Mouse (Mus musculus): Measurements from ENCODE around the gene Shpk. TPM values are rescaled to one million over a fixed set of nuclear protein-coding genes. Genes with fewer than 3 reads are reported as not detected.

Gene Shpk
- polyA plus RNA-seq, 1 experiment from 2014 or later = 3.5 TPM

DNA sequence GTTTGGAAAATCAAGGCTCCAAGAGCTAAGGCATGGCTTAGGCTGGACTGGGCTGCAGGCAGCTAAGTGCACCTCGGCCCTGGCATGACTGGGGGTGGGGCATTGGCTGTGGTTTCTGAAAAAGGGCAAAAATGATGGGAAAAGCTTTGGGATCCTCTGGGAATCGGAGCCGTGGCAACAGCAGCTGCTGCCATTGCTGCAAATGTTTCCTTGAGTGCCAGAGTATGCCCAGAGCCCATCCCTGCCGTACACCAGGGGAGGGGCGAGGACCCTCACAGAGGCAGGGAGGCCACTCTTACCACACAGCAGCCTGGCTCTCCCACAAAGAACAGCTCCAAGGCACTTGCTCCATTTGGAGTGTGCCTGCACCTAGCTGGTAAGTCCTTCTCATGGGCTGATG, 34.7 kb downstream of the Shpk start, which contains the start of gene Trpv1:
Trpv1 (plus strand) TSS at position 301 of the 400 bp plus-strand sequence.
- H3K27me3 ChIP-seq = no peaks in the 10 kb centered on the region
- no peaks in the 10 kb centered on the region for H3K4me1 ChIP-seq (replicated peaks)
- H3K9me3 ChIP-seq = no peaks in the 10 kb centered on the region
- no peak for ATAC-seq (ENCODE audit: low read depth)
- H3K4me3 ChIP-seq = no peak within 1 kb of the TSS
- no peak within 1 kb of the TSS for H3K9ac ChIP-seq
- no peak within 1 kb of the TSS for H3K4me2 ChIP-seq
- WGBS = 74% methylated on average over 5 of the region's 5 CpGs
- no peak within 1 kb of the TSS for H3K27ac ChIP-seq (replicated peaks)
- no peaks in the 10 kb centered on the region for H3K36me3 ChIP-seq

DNA sequence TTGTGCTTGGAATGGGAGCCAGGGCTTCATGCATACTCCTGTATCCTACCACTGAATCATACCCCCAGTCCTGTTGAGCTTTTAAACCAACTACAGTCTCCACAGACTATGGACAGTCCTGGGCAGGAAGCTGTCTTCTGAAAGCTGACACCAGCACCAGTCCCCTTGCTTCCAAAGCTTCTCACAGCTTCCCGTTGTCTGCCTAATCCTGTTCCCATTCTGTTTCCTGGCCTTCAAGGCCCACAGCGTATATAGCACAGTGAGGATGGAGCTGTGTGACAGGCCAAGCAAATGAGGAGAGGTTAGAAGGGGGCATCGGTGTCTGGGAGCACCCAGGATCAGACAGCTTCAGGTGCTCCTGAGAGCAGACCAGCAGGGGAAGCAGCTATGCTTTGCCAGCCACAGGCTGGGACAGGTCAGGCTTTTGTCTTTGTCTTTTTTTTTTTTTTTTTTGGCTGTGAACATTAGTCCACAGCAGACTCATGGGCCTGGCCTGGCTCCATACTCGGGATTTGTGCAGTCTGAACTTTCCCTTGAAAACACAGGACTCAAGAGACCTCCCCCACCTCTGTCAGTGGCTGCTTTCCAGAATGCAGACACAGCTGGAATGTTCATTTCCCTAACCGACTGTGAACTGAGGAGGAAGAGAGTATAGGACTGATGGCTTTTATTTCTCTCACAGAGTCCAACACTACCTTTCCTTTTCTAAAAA, 36.9 kb downstream of the Shpk start:
- Histone ChIP-seq H3K27ac (replicated peaks) (peak overlapping the region; percentile 56; the same call in 1 of the 2 replicates), H3K4me3 (no peak overlapping the region), H3K4me2 (no peak overlapping the region), H3K4me1 (replicated peaks) (no peaks in the 10 kb centered on the region), H3K36me3 (no peaks in the 10 kb centered on the region), H3K9ac (no peak overlapping the region), H3K27me3 (no peaks in the 10 kb centered on the region), H3K9me3 (no peaks in the 10 kb centered on the region)
- ATAC-seq (ENCODE audit: low read depth) = no peak
- WGBS = 47% methylated on average over 5 of the region's 5 CpGs

DNA sequence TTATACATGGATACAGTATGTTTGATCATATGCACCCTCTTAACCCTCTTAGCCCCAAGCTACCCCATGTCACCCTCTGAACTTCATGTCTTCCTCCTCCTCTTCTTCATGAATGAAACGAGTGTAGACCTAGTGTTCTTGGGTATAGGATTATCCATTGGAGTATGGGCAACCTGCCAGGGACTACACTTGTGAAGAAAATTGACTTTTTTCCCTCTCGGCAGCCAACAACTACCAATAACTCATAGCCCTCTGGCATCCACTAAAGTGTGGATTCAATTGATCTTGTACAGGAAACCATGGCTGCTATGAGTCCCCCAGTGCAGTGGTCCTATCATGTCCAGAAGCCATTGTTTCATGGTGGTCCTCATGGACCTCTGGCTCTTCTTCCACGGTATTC, 37.5 kb downstream of the Shpk start:
- Histone ChIP-seq H3K9ac (no peak overlapping the region), H3K36me3 (no peaks in the 10 kb centered on the region), H3K4me1 (replicated peaks) (no peaks in the 10 kb centered on the region), H3K4me2 (no peak overlapping the region), H3K27me3 (no peaks in the 10 kb centered on the region), H3K9me3 (no peaks in the 10 kb centered on the region), H3K27ac (replicated peaks) (no peak overlapping the region), H3K4me3 (no peak overlapping the region)
- WGBS = 71% methylated on average over 3 of the region's 3 CpGs
- ATAC-seq (ENCODE audit: low read depth) = no peak

DNA sequence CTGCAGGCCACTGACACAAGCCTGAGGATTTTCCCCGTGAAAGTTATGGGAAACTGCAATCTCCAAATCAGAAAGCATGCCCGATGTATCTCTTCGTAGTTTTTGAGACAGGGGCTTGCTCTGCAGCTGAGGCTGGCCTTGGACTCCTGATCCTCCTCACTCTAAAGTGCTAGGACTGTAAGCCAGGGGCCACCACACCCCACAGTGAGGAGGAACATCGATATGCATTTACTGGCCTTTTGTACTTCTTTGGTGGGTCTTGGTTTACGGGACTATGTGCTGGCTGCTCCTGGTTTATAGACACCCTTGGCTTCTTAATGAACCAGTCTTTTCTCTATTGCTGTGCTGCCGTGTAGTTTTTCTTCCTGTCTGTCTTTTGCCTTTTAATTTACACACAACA, 42.9 kb downstream of the Shpk start:
- Histone ChIP-seq H3K36me3 (no peaks in the 10 kb centered on the region), H3K4me1 (replicated peaks) (no peaks in the 10 kb centered on the region), H3K27me3 (no peaks in the 10 kb centered on the region), H3K4me2 (no peak overlapping the region), H3K9me3 (no peaks in the 10 kb centered on the region), H3K9ac (no peak overlapping the region), H3K27ac (replicated peaks) (no peak overlapping the region), H3K4me3 (no peak overlapping the region)
- WGBS = 75% methylated on average over 6 of the region's 6 CpGs
- ATAC-seq (ENCODE audit: low read depth) = no peak

DNA sequence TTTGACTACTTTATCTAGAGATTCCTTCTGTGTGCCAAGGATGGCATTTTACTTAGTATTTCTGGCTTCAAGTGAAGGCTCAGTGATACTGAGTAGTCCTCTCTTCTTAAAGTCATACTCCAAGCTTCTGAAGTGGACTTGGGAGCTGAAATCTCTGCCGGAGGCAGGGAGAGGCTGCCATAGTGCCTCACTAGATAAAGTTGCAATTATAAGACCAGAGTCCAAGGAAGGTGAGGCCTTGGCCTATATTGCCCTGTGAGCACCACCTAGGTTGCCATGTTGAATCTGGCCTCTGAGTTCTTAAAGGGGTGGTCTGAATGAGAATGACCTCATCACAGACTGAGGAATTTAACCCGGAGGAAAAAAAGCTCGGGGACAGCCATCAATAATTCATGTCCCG, 43.5 kb downstream of the Shpk start:
- Histone ChIP-seq H3K4me2 (no peak overlapping the region), H3K9ac (no peak overlapping the region), H3K27me3 (no peaks in the 10 kb centered on the region), H3K36me3 (no peaks in the 10 kb centered on the region), H3K27ac (replicated peaks) (no peak overlapping the region), H3K9me3 (no peaks in the 10 kb centered on the region), H3K4me1 (replicated peaks) (no peaks in the 10 kb centered on the region), H3K4me3 (no peak overlapping the region)
- 78% methylated on average over 4 of the region's 4 CpGs for WGBS
- ATAC-seq (ENCODE audit: low read depth) = no peak

DNA sequence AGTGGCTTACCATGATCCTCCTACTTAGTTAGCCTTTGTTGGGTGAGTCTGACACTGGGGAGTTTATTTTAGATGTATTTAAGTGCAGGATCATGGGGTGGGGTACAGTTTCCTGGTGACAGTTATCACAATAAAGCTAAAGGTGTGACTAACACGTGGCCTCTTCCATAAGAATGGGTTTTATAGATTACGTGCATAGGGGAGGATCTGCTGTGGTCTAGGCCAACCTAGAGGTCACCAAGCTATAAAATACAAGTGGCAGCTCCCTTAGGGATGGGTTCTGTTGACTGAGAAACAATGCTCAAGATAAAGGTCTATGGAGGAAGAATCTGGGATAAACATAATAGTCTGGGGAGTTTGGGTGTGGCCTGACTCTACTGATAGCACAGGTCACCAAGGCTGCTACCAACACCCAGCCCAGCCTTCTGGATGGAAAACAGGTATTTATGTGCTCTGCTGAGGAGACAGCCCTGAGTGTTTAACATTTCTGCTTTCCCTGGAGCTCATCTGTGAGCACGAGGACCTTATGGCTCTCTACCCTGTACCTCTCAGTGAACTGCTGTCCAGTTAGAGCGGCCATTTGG, 58.2 kb downstream of the Shpk start:
- H3K27me3 ChIP-seq = no peaks in the 10 kb centered on the region
- H3K9ac ChIP-seq = no peak overlapping the region
- H3K4me1 ChIP-seq (replicated peaks) = no peaks in the 10 kb centered on the region
- no peak overlapping the region for H3K4me2 ChIP-seq
- no peak for ATAC-seq (ENCODE audit: low read depth)
- H3K27ac ChIP-seq (replicated peaks) = no peak overlapping the region
- H3K9me3 ChIP-seq = no peaks in the 10 kb centered on the region
- WGBS = 79% methylated on average over 4 of the region's 4 CpGs
- H3K4me3 ChIP-seq = no peak overlapping the region
- H3K36me3 ChIP-seq = no peaks in the 10 kb centered on the region

DNA sequence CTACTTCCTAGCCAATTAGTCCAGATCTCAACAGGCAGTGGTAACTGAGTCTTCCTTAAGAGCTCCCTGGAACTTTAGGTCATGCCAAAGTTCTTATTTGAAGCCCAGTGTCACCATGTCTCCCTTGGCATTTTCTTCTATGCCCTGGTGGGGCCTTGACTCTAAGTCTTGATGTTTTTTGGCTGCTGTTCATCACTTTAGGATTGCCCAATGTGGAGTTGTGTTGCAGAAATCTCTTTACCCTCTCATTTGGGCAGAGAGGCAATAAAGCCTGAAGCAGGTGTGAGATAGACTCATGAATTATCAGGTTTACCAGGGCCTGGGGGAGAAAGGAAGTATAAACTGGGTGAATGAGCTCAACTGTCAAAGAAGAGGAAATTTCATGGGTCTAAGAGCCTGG, 59.4 kb downstream of the Shpk start:
- no peak overlapping the region for H3K4me2 ChIP-seq
- H3K27me3 ChIP-seq = no peaks in the 10 kb centered on the region
- no peak overlapping the region for H3K4me3 ChIP-seq
- no peak overlapping the region for H3K27ac ChIP-seq (replicated peaks)
- H3K36me3 ChIP-seq = no peaks in the 10 kb centered on the region
- no peak overlapping the region for H3K9ac ChIP-seq
- no peaks in the 10 kb centered on the region for H3K4me1 ChIP-seq (replicated peaks)
- no peak for ATAC-seq (ENCODE audit: low read depth)
- H3K9me3 ChIP-seq = no peaks in the 10 kb centered on the region

DNA sequence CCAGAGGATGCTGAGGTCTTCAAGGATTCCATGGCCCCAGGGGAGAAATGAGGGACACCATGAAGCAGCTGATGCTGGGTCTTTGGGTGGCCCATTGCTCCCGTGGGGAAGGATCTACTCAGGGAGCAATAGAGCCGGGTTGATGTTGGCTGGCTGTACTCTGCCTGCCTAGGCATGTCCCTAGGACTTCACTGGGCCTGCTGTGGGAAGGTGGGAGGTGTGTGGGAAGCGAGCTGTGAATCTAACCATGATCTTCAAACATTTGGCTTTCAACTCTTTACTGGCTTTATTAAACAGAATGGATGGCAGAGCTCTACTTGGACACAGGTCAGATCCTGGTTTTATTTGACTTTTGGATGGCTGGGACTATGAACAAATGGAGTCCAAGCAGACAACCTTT, 61.2 kb downstream of the Shpk start:
- WGBS = 78% methylated on average over 3 of the region's 3 CpGs
- no peak overlapping the region for H3K9ac ChIP-seq
- H3K36me3 ChIP-seq = no peaks in the 10 kb centered on the region
- H3K4me2 ChIP-seq = no peak overlapping the region
- H3K4me3 ChIP-seq = no peak overlapping the region
- H3K27me3 ChIP-seq = no peaks in the 10 kb centered on the region
- no peaks in the 10 kb centered on the region for H3K9me3 ChIP-seq
- H3K4me1 ChIP-seq (replicated peaks) = no peaks in the 10 kb centered on the region
- no peak overlapping the region for H3K27ac ChIP-seq (replicated peaks)
- no peak for ATAC-seq (ENCODE audit: low read depth)

DNA sequence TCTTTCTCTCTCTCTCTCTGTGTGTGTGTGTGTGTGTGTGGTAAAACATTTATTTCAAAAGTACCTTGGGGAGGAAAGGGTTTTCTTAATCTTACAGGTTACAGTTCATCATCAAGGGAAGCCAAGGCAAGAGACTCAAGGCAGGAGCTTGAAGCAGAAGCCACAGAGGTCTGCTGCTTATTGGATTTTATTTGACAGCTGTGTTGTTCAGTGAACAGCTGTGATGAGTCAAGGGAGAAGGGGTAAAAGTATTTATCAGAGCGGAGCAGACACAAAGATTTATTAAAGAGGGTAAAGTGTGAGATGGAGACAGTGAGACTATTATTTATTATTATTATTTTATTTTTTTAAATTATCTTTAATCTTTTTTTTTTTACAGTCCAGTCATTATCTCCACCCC, 62.1 kb downstream of the Shpk start:
- Histone ChIP-seq H3K9me3 (no peaks in the 10 kb centered on the region), H3K9ac (no peak overlapping the region), H3K4me1 (replicated peaks) (no peaks in the 10 kb centered on the region), H3K4me3 (no peak overlapping the region), H3K27me3 (no peaks in the 10 kb centered on the region), H3K27ac (replicated peaks) (no peak overlapping the region), H3K4me2 (no peak overlapping the region), H3K36me3 (no peaks in the 10 kb centered on the region)
- 79% methylated on average over 1 of the region's 1 CpGs for WGBS
- no peak for ATAC-seq (ENCODE audit: low read depth)

DNA sequence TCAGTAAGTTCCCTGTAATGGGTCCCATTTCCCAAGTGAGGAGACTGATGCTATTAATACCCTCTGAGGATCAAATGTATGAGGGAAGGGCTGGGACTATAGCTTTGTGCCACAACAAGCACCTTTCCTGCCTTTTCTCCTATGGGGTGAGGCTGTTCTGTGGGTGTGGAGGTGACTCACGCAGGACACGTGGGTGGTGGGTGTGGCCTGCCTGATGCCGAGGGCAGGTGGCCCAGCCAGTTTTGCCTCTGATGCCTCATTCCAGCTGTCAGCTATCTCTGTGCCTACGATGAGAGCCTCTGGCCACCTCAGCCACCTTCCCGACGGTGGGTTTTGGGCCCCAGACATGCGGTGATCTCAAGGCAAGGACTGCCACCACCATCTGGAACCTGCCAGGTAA, 68.0 kb downstream of the Shpk start, which contains the start of gene Trpv3:
Trpv3 (plus strand) TSS at position 122 of the 400 bp plus-strand sequence.
- Histone ChIP-seq H3K4me1 (replicated peaks) (no peaks in the 10 kb centered on the region), H3K9me3 (no peaks in the 10 kb centered on the region), H3K27ac (replicated peaks) (no peak within 1 kb of the TSS), H3K36me3 (no peaks in the 10 kb centered on the region), H3K4me2 (no peak within 1 kb of the TSS), H3K27me3 (no peaks in the 10 kb centered on the region), H3K9ac (no peak within 1 kb of the TSS), H3K4me3 (no peak within 1 kb of the TSS)
- 92% methylated on average over 7 of the region's 7 CpGs for WGBS
- ATAC-seq (ENCODE audit: low read depth) = no peak

Other genes starting within 250 kb of the Shpk start
- gene Atp2a3, start 238.3 kb upstream of the Shpk start, polyA plus RNA-seq (2015; fragmentation: Nextera tagmentation; extraction: Ambion mirVana) = 0.80 and 1.3 TPM in 2 replicates
- gene P2rx1, start 200.4 kb upstream of the Shpk start, polyA plus RNA-seq (2015; fragmentation: Nextera tagmentation; extraction: Ambion mirVana) = 0.38 and 0.96 TPM in 2 replicates
- 18.7 and 20.9 TPM in 2 replicates for gene Camkk1, start 180.5 kb upstream of the Shpk start, polyA plus RNA-seq (2015; fragmentation: Nextera tagmentation; extraction: Ambion mirVana)
- 11.6 and 14.1 TPM in 2 replicates for gene Ncbp3, start 151.7 kb upstream of the Shpk start, polyA plus RNA-seq (2015; fragmentation: Nextera tagmentation; extraction: Ambion mirVana)
- gene Itgae, start 108.9 kb upstream of the Shpk start, polyA plus RNA-seq (2015; fragmentation: Nextera tagmentation; extraction: Ambion mirVana) = 0.14 and 0.17 TPM in 2 replicates
- 2.9 and 4.8 TPM in 2 replicates for gene Haspin, start 61.2 kb upstream of the Shpk start, polyA plus RNA-seq (2015; fragmentation: Nextera tagmentation; extraction: Ambion mirVana)
- gene P2rx5, start 39.0 kb upstream of the Shpk start, polyA plus RNA-seq (2015; fragmentation: Nextera tagmentation; extraction: Ambion mirVana) = 0.45 and 0.63 TPM in 2 replicates
- 130 and 132 TPM in 2 replicates for gene Emc6, start 22.4 kb upstream of the Shpk start, polyA plus RNA-seq (2015; fragmentation: Nextera tagmentation; extraction: Ambion mirVana)
- gene Tax1bp3, start 22.4 kb upstream of the Shpk start, polyA plus RNA-seq (2015; fragmentation: Nextera tagmentation; extraction: Ambion mirVana) = 190 and 197 TPM in 2 replicates
- gene Ctns, start 418 bp upstream of the Shpk start, polyA plus RNA-seq (2015; fragmentation: Nextera tagmentation; extraction: Ambion mirVana) = 21.2 and 23.1 TPM in 2 replicates
- gene Trpv1, start 34.8 kb downstream of the Shpk start, polyA plus RNA-seq (2015; fragmentation: Nextera tagmentation; extraction: Ambion mirVana) = 5.8 and 11.5 TPM in 2 replicates
- gene Trpv3, start 67.9 kb downstream of the Shpk start, polyA plus RNA-seq (2015; fragmentation: Nextera tagmentation; extraction: Ambion mirVana) = 0.17 and 0.20 TPM in 2 replicates
- 1.1 and 3.2 TPM in 2 replicates for gene Aspa, start 130.1 kb downstream of the Shpk start, polyA plus RNA-seq (2015; fragmentation: Nextera tagmentation; extraction: Ambion mirVana)
- not detected in 2 replicates for gene Gm49340, start 130.3 kb downstream of the Shpk start, polyA plus RNA-seq (2015; fragmentation: Nextera tagmentation; extraction: Ambion mirVana)
- gene Spata22, start 130.3 kb downstream of the Shpk start, polyA plus RNA-seq (2015; fragmentation: Nextera tagmentation; extraction: Ambion mirVana) = 0.25 TPM in 1 of 2 replicates, not detected in the other
- gene Olfr20, start 151.3 kb downstream of the Shpk start, polyA plus RNA-seq (2015; fragmentation: Nextera tagmentation; extraction: Ambion mirVana) = not detected in 2 replicates
- gene Olfr376, start 171.8 kb downstream of the Shpk start, polyA plus RNA-seq (2015; fragmentation: Nextera tagmentation; extraction: Ambion mirVana) = not detected in 2 replicates
- gene Olfr1, start 200.2 kb downstream of the Shpk start, polyA plus RNA-seq (2015; fragmentation: Nextera tagmentation; extraction: Ambion mirVana) = not detected in 2 replicates
- not detected in 2 replicates for gene Olfr378, start 229.0 kb downstream of the Shpk start, polyA plus RNA-seq (2015; fragmentation: Nextera tagmentation; extraction: Ambion mirVana)

Data from neural tube, embryonic 13.5 days (tissue).